Mouse (Mus musculus) forelimb bud, embryonic 11.5 days (tissue): ENCODE measurements around the gene Col18a1.

Experiments used
- DNase-seq: peaks from one replicate; pipeline ENCODE4 v3.0.0-alpha.2; 2012; ENCODE audit warnings: low read depth, low spot score

The Col18a1 gene

DNA sequence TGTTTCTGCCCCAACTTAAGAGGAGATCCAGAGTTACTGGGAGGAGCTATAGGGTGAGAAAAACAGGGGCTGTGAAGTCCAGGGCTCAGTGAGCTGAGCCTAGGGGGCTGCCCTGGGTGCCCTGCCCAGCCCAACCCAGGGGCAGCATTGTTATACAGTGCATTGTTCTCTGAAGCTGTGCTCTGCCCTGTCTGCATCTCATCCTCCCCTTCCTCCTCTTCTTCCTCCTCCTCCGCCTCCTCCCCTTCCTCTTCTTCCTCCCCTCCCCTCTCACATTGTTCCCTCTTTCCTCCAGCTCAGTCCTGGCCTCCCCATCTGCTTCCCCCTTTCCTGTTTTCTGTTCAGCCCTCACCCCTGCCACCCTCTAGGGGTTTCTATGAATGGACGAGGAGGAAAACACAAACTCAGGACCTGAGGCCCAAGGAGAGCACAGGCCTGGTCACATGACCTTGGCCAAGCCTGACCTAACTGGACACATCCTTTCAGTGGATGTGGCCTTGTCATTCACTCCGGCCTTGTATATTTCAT, 16.5 kb upstream of the Col18a1 start:
- no peak for DNase-seq

- DNase-seq, result no peak
Observed at GRCm38 (mm10) chr10:77180110-77180509, 13.8 kb upstream of the Col18a1 start.

- no peak for DNase-seq
Observed at GRCm38 (mm10) chr10:77178691-77179090, 12.3 kb upstream of the Col18a1 start.

DNA sequence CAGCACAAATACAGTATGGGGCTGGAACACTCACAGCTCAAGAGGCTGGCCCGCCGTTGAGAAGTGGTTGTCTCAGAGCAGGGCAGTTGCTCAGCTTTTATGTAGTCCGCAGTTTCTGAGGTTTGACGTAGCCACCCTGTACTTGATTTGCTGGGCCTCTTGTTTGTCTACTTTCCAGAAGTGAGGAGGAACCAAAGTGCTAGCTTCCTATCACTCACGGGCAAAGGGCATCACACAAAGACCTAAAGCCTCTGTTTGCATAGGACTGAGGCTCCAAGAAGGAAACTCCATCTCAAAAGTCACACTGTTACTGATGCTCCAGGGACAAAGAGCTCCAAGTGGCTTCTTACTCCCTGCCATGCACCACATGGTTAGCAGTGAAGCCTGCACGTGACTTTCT, 4.1 kb upstream of the Col18a1 start:
- no peak for DNase-seq

DNA sequence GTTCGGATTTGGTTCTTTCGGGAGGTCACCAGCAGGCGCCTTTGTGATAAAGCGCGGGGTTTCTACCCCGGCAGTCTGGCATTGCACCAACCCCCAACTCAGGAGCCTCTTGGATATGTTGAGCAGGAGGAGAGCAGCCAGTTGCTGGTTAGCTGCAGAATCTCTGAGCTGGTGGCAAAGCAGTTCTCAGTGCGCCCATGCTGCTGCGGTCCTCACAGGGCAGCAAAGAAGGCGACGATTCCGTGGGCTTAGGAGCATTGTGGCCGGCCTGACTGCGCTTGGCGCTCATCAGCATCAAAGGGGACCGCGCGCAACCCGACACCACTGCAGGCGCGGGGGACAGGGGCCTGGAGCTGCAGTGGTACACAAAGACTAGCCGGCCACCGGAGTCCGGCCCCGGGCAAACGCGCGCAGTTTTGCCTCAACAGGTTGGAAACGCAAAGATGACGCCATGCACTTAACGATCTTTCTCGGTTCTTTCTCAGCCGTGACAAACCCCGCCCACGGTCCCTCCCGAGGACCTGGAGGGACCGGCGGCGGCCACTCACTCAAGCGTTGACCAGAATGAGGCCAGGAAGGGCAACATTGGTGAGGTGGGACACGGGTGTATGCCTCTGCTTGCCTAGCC, 916 bp downstream of the Col18a1 start:
- DNase-seq, result peak; percentile 76

- no peak for DNase-seq
Observed at GRCm38 (mm10) chr10:77164437-77165052, 1.8 kb downstream of the Col18a1 start.

- DNase-seq, result no peak
Observed at GRCm38 (mm10) chr10:77164041-77164436, 2.3 kb downstream of the Col18a1 start.

DNA sequence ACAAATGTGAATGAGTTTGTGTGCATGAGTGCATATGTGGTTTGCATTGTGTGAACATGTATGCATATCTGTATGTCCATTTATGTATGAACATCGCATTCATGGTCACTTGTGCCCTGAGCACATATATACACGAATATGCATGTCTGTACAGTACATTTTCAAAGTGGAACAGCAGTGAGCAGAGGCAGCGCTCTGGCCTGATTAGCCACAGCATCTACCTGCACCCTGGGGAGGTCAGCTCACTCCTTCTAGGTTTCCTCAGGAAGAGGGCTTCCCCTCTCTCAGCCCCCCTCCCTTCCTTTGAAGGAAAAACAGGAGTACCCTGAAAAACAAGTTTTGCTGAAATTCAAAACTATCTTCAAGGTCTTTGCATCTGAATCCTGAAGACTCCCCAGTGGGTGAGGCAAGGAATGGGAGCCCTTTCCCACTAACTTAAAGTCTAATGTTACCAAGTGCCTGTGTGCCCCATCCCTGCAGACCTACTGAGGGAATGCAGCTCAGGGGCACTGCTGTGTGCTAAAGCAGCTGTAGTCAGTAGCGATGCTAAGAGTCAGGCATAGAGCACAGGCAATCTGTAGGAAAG, 2.9 kb downstream of the Col18a1 start:
- DNase-seq, result no peak

- DNase-seq, result no peak
Observed at GRCm38 (mm10) chr10:77159573-77159972, 6.8 kb downstream of the Col18a1 start.

GRCm38 (mm10) chr10:77158948-77159347, 7.4 kb downstream of the Col18a1 start:
- no peak for DNase-seq

- DNase-seq, result no peak
Observed at GRCm38 (mm10) chr10:77157245-77158019, 8.9 kb downstream of the Col18a1 start.

DNA sequence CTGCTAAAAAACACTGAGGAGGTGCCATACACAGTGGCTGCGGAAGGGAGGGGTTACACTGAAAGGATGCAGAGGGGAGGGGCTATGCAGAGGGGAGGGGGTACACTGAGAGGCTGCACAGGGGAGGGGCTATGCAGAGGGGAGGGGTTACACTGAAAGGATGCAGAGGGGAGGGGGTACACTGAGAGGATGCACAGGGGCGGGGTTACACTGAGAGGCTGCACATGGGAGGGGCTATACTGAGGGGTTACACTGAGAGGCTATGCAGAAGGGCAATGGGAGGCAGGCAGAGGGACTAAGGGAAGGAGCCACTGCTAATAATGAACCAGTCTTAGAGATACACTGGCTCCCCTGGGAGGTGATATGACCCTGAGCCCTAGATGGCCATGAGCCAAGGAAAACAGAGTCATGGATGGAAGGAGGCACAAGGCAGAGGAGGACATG, 14.1 kb downstream of the Col18a1 start:
- DNase-seq, result no peak

DNA sequence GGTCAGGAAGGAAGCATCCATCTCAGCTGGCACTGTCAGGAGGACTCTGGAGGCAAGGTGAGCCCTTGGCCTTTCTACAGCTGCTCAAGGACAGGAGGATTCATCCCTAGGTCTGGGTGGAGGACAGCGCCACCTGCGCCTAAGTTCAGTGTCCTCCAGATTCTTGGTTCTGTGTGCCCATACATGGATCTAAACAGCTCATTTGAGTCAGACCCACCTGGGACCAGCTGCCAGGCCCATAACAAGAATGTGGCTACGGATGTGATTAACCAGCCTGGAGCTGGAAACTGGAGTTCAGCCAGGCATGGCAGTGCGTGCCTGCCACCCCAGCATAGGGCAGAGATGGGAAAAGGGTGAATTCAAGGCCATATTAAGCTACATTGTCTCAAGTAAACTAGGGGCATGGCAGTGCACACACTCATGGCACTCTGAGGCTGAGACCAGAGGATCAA, 14.8 kb downstream of the Col18a1 start:
- DNase-seq, result no peak

GRCm38 (mm10) chr10:77150947-77151521, 15.3 kb downstream of the Col18a1 start:
- DNase-seq, result no peak

- DNase-seq, result no peak
Observed at GRCm38 (mm10) chr10:77150016-77150415, 16.3 kb downstream of the Col18a1 start.

DNA sequence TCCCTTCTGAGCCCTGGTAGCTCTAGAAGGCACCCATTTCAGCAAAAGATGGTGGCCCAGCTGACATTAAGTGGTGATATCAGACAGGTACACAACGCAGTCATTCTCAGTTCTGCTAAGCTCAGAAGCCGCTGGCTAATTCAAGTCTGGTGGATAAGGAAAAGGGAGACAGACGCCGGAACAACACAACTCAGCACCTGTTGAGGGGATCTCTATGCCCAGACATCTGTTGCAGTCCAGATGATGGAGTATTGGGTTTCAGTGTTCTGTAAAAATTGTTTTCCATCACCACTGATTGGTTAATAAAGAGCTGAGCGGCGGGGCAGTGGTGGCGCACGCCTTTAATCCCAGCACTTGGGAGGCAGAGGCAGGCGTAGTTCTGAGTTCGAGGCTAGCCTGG, 18.8 kb downstream of the Col18a1 start:
- no peak for DNase-seq

DNA sequence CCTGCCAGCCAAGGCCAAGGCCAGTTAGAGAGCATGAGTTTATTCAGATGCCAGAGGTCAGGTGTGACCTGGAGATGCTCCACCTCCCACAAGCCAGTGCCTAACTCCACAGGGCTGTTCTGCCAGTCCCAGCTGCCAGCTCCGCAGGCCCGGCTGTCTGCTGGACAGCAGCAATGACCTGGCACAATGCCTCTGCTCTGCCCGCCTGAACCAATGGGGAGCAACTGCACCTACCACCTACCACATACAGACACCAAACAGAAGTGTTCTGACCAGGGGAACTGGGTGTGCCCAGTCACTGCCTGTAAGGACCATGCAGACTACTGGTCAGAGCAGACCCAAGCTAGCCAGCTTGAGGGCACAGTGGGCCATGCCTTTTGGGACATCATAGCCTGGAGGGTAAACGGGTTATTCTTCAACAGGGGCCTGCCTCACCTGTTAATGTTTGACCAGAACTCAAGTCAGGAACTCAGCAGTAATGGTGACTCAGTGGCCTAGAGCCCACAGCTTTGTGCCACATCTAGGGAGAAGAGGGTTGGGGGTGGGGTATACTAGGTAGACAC, 19.4 kb downstream of the Col18a1 start:
- DNase-seq, result no peak

GRCm38 (mm10) chr10:77145946-77146345, 20.4 kb downstream of the Col18a1 start:
- DNase-seq, result no peak

DNA sequence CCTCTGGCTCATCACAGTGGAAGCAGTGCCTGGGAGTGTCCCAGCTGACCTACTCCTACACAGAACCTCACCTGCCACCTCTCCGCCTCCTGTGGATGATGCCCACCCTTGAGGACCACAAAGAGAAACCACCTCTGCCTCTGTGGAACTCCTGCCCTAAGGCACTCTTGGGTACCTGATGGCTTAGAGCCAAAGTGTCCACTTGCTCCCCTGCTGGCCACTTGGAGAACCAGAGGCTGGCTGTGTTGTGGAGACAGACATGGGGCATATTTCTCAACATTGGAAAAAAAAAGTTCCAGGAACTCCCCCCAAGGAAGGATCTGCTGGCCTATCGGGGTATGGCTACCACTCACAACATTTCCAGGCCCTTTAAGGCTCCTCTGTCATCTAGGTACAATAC, 22.0 kb downstream of the Col18a1 start:
- DNase-seq, result no peak

DNA sequence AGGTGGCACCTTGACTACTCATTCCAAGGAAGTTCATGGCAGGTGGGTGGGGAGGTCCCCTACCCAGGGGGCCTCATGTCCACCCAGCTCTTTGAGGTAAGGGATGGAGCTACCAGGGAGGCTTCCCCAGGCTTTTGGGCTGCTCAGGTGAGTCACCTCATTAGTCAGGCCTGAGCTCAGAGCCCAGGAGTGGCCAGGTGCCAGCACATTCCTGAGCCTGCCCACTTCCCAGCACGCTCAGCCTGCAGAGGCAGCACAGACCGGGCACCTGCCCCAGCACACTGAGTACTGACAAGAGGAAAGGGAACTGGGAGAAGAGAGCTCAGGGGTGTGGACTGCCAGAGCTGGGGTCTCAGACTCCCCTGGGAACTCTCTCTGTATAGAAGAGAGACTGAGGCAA, 24.0 kb downstream of the Col18a1 start:
- DNase-seq, result no peak

- no peak for DNase-seq
Observed at GRCm38 (mm10) chr10:77138304-77138703, 28.0 kb downstream of the Col18a1 start.
